Mouse (Mus musculus) neural tube, embryonic 13.5 days (tissue): ENCODE data around the gene Tent4b. TPM values are rescaled to one million over a fixed set of nuclear protein-coding genes. Genes with fewer than 3 reads are reported as not detected.

Experiments used
- ATAC-seq: fragments of 200-750 bp; cut with Nextera tagmentation; 2 replicates; pipeline ENCODE4 v1.8.0; 2017; ENCODE audit warnings: low read depth, mild to moderate bottlenecking, moderate TSS enrichment, moderate library complexity
- H3K27ac ChIP-seq: fragments of 300-500 bp; sonication (generic); replicated peaks from 2 replicates; pipeline ENCODE4 v1.5.1; 2015; ENCODE audit warnings: moderate library complexity, mild to moderate bottlenecking, inconsistent platforms
- H3K27me3 ChIP-seq: fragments of 300-500 bp; sonication (generic); 2 replicates; pipeline ENCODE4 v1.6.1; 2015; ENCODE audit warnings: mild to moderate bottlenecking, inconsistent platforms
- H3K36me3 ChIP-seq: fragments of 300-500 bp; sonication (generic); 2 replicates; pipeline ENCODE4 v1.6.1; 2015; ENCODE audit warnings: mild to moderate bottlenecking, inconsistent platforms
- H3K4me1 ChIP-seq: fragments of 300-500 bp; sonication (generic); replicated peaks from 2 replicates; pipeline ENCODE4 v1.6.1; 2015; ENCODE audit warnings: inconsistent platforms
- H3K4me2 ChIP-seq: fragments of 300-500 bp; sonication (generic); 2 replicates; pipeline ENCODE4 v1.6.1; 2015; ENCODE audit warnings: inconsistent platforms, mild to moderate bottlenecking, moderate library complexity
- H3K4me3 ChIP-seq: fragments of 300-500 bp; sonication (generic); 2 replicates; pipeline ENCODE4 v1.5.1; 2015; ENCODE audit warnings: mild to moderate bottlenecking, inconsistent platforms
- H3K9ac ChIP-seq: fragments of 300-500 bp; sonication (generic); 2 replicates; pipeline ENCODE4 v1.6.1; 2015; ENCODE audit warnings: moderate library complexity, mild to moderate bottlenecking, inconsistent platforms
- H3K9me3 ChIP-seq: fragments of 300-500 bp; sonication (generic); 2 replicates; pipeline ENCODE4 v1.6.1; 2016; ENCODE audit warnings: inconsistent platforms
- WGBS: fragments of 180-500 bp; shearing (Covaris S2); methylation state at CpG from one replicate; pipeline ENCODE4 v1.1.7; 2015; 5-methylcytosine and 5-hydroxymethylcytosine counted together
- polyA plus RNA-seq: library from polyadenylated mRNA; unstranded; fragments of >200 nt; fragmentation: Nextera tagmentation; extraction: Ambion mirVana; gene quantifications from 2 replicates; pipeline ENCODE4 v1.2.1, GENCODE M21; 2015

Gene Tent4b
- polyA plus RNA-seq, 1 experiment from 2014 or later = 10.0 TPM

- H3K27ac ChIP-seq = no peak overlapping the region
- H3K9ac ChIP-seq = no peak overlapping the region
- no peak for ATAC-seq
- H3K4me2 ChIP-seq = no peak overlapping the region
- no peak overlapping the region for H3K4me3 ChIP-seq
- no peaks in the 10 kb centered on the region for H3K27me3 ChIP-seq
- no peaks in the 10 kb centered on the region for H3K36me3 ChIP-seq
- WGBS = 61% methylated on average over 7 of the region's 7 CpGs
- H3K4me1 ChIP-seq = peaks cover 7% of the 10 kb centered on the region; the same call in 1 of the 2 replicates
- no peaks in the 10 kb centered on the region for H3K9me3 ChIP-seq
Measured at GRCm38 (mm10) chr8:88284738-88285137, 85.7 kb downstream of the Tent4b start.

GRCm38 (mm10) chr8:88285469-88286356, 86.7 kb downstream of the Tent4b start:
- WGBS = 91% methylated on average over 8 of the region's 8 CpGs

GRCm38 (mm10) chr8:88286421-88286960, 87.5 kb downstream of the Tent4b start:
- H3K36me3 ChIP-seq = no peaks in the 10 kb centered on the region
- ATAC-seq = no peak
- H3K4me1 ChIP-seq = peaks cover 7% of the 10 kb centered on the region; the same call in 1 of the 2 replicates
- no peak overlapping the region for H3K4me2 ChIP-seq
- no peak overlapping the region for H3K4me3 ChIP-seq
- no peak overlapping the region for H3K9ac ChIP-seq
- 89% methylated on average over 14 of the region's 14 CpGs for WGBS
- H3K27me3 ChIP-seq = no peaks in the 10 kb centered on the region
- no peak overlapping the region for H3K27ac ChIP-seq
- no peaks in the 10 kb centered on the region for H3K9me3 ChIP-seq

More at GRCm38 (mm10) chr8:88285469-88286356, 86.7 kb downstream of the Tent4b start:
- no peaks in the 10 kb centered on the region for H3K9me3 ChIP-seq
- no peak overlapping the region for H3K9ac ChIP-seq
- no peak overlapping the region for H3K4me3 ChIP-seq
- no peak for ATAC-seq
- no peaks in the 10 kb centered on the region for H3K27me3 ChIP-seq
- H3K4me1 ChIP-seq = peaks cover 7% of the 10 kb centered on the region; the same call in 1 of the 2 replicates
- no peaks in the 10 kb centered on the region for H3K36me3 ChIP-seq
- no peak overlapping the region for H3K27ac ChIP-seq
- H3K4me2 ChIP-seq = no peak overlapping the region

GRCm38 (mm10) chr8:88288622-88289242, 89.7 kb downstream of the Tent4b start:
- H3K27me3 ChIP-seq = no peaks in the 10 kb centered on the region
- WGBS = 63% methylated on average over 12 of the region's 12 CpGs
- H3K9me3 ChIP-seq = no peaks in the 10 kb centered on the region
- H3K9ac ChIP-seq = no peak overlapping the region
- ATAC-seq = no peak
- no peak overlapping the region for H3K4me2 ChIP-seq
- no peak overlapping the region for H3K4me3 ChIP-seq
- no peaks in the 10 kb centered on the region for H3K36me3 ChIP-seq
- no peak overlapping the region for H3K27ac ChIP-seq
- peaks cover 7% of the 10 kb centered on the region; the same call in 1 of the 2 replicates for H3K4me1 ChIP-seq

GRCm38 (mm10) chr8:88289901-88290300, 90.9 kb downstream of the Tent4b start:
- Histone ChIP-seq H3K4me3 (no peak overlapping the region), H3K9me3 (no peaks in the 10 kb centered on the region), H3K4me2 (no peak overlapping the region), H3K9ac (no peak overlapping the region), H3K36me3 (no peaks in the 10 kb centered on the region), H3K27me3 (no peaks in the 10 kb centered on the region), H3K27ac (no peak overlapping the region), H3K4me1 (peaks cover 3% of the 10 kb centered on the region; the same call in 1 of the 2 replicates)
- no peak for ATAC-seq
- WGBS = 78% methylated on average over 1 of the region's 1 CpGs

- no peak for ATAC-seq
- H3K4me3 ChIP-seq = no peak overlapping the region
- H3K4me1 ChIP-seq = 0 out of 2 replicates have a peak, but pooled peaks cover 2% of the 10 kb centered on the region
- H3K4me2 ChIP-seq = no peak overlapping the region
- H3K27ac ChIP-seq = no peak overlapping the region
- 84% methylated on average over 13 of the region's 13 CpGs for WGBS
- H3K27me3 ChIP-seq = no peaks in the 10 kb centered on the region
- no peak overlapping the region for H3K9ac ChIP-seq
- H3K36me3 ChIP-seq = no peaks in the 10 kb centered on the region
- H3K9me3 ChIP-seq = no peaks in the 10 kb centered on the region
Measured at GRCm38 (mm10) chr8:88290326-88291304, 91.6 kb downstream of the Tent4b start.

- Histone ChIP-seq H3K4me3 (no peak overlapping the region), H3K9me3 (no peaks in the 10 kb centered on the region), H3K4me2 (no peak overlapping the region), H3K27me3 (no peaks in the 10 kb centered on the region), H3K9ac (no peak overlapping the region), H3K36me3 (no peaks in the 10 kb centered on the region), H3K27ac (no peak overlapping the region), H3K4me1 (0 out of 2 replicates have a peak, but pooled peaks cover 2% of the 10 kb centered on the region)
- 89% methylated on average over 11 of the region's 11 CpGs for WGBS
- ATAC-seq = no peak
Measured at GRCm38 (mm10) chr8:88291305-88291690, 92.3 kb downstream of the Tent4b start.

GRCm38 (mm10) chr8:88292926-88293325, 93.9 kb downstream of the Tent4b start:
- H3K4me3 ChIP-seq = no peak overlapping the region
- 75% methylated on average over 3 of the region's 3 CpGs for WGBS
- no peak overlapping the region for H3K4me2 ChIP-seq
- ATAC-seq = no peak
- H3K4me1 ChIP-seq = 0 out of 2 replicates have a peak, but pooled peaks cover 2% of the 10 kb centered on the region
- no peak overlapping the region for H3K27ac ChIP-seq
- H3K36me3 ChIP-seq = no peaks in the 10 kb centered on the region
- H3K27me3 ChIP-seq = no peaks in the 10 kb centered on the region
- no peaks in the 10 kb centered on the region for H3K9me3 ChIP-seq
- H3K9ac ChIP-seq = no peak overlapping the region

- H3K4me3 ChIP-seq = no peak overlapping the region
Measured at GRCm38 (mm10) chr8:88293590-88294356, 94.8 kb downstream of the Tent4b start.

GRCm38 (mm10) chr8:88294977-88295376, 96.0 kb downstream of the Tent4b start:
- H3K4me1 ChIP-seq = no peaks in the 10 kb centered on the region
- no peak overlapping the region for H3K27ac ChIP-seq
- H3K9me3 ChIP-seq = no peaks in the 10 kb centered on the region
- ATAC-seq = no peak
- WGBS = 93% methylated on average over 2 of the region's 2 CpGs
- no peak overlapping the region for H3K9ac ChIP-seq
- H3K4me3 ChIP-seq = no peak overlapping the region
- H3K4me2 ChIP-seq = no peak overlapping the region
- H3K27me3 ChIP-seq = no peaks in the 10 kb centered on the region
- H3K36me3 ChIP-seq = no peaks in the 10 kb centered on the region

More at GRCm38 (mm10) chr8:88293590-88294356, 94.8 kb downstream of the Tent4b start:
- no peak overlapping the region for H3K4me2 ChIP-seq
- no peaks in the 10 kb centered on the region for H3K36me3 ChIP-seq
- no peak overlapping the region for H3K9ac ChIP-seq
- H3K27ac ChIP-seq = no peak overlapping the region
- no peaks in the 10 kb centered on the region for H3K27me3 ChIP-seq
- WGBS = 88% methylated on average over 9 of the region's 9 CpGs
- no peaks in the 10 kb centered on the region for H3K9me3 ChIP-seq
- ATAC-seq = no peak
- no peaks in the 10 kb centered on the region for H3K4me1 ChIP-seq
